Mouse (Mus musculus) megakaryocyte, embryonic 14.5 days (primary cell): ENCODE data around the gene Mmp24. TPM values are rescaled to one million over a fixed set of nuclear protein-coding genes. Genes with fewer than 3 reads are reported as not detected.

Source experiments
- H3K27me3 ChIP-seq: replicated peaks from 2 replicates; pipeline ENCODE3; 2012; ENCODE audit warnings: inconsistent platforms
- H3K36me3 ChIP-seq: replicated peaks from 2 replicates; pipeline ENCODE3; 2012; ENCODE audit warnings: low read length, inconsistent platforms, mixed read lengths
- H3K4me1 ChIP-seq: 2 replicates; pipeline ENCODE4 v1.6.1; 2012; ENCODE audit warnings: inconsistent platforms
- H3K4me3 ChIP-seq: replicated peaks from 2 replicates; pipeline ENCODE3; 2012; ENCODE audit warnings: moderate library complexity, mild to moderate bottlenecking, inconsistent platforms
- H3K9me3 ChIP-seq: 2 replicates; pipeline ENCODE4 v1.6.1; 2012; ENCODE audit warnings: inconsistent platforms
- FLI1 ChIP-seq: IDR thresholded peaks from 2 replicates; pipeline ENCODE4 v1.6.1; 2012; ENCODE audit warnings: low read length, inconsistent platforms, mixed read lengths
- GATA1 ChIP-seq: IDR thresholded peaks from 3 replicates; pipeline ENCODE4 v1.6.1; 2012; ENCODE audit warnings: mixed read lengths, low read length, inconsistent platforms, borderline replicate concordance
- polyA plus RNA-seq: library from polyadenylated mRNA; stranded (reverse); fragments of >175 nt; gene quantifications from 2 replicates; pipeline ENCODE4 v1.2.3, GENCODE M21; 2012; ENCODE audit warnings: low replicate concordance; ENCODE audit not compliant: insufficient read depth

Mmp24 gene
- polyA plus RNA-seq, 1 experiment = not detected

GRCm38 (mm10) chr2:155794674-155795445 is 19.7 kb downstream of the Mmp24 start:
- Histone ChIP-seq H3K27me3 (peaks cover 64% of the 10 kb centered on the region), H3K36me3 (no peaks in the 10 kb centered on the region), H3K4me3 (no peak overlapping the region), H3K9me3 (no peaks in the 10 kb centered on the region), H3K4me1 (peaks cover 3% of the 10 kb centered on the region; the same call in 1 of the 2 replicates)
- TF ChIP-seq FLI1 (no peak), GATA1 (no peak)

- H3K9me3 ChIP-seq = no peaks in the 10 kb centered on the region
Observed at GRCm38 (mm10) chr2:155798613-155799012, 23.5 kb downstream of the Mmp24 start.

GRCm38 (mm10) chr2:155802761-155803160 is 27.6 kb downstream of the Mmp24 start:
- no peaks in the 10 kb centered on the region for H3K36me3 ChIP-seq
- no peak for TF ChIP-seq GATA1
- TF ChIP-seq FLI1 = no peak
- H3K4me3 ChIP-seq = no peak overlapping the region
- no peaks in the 10 kb centered on the region for H3K4me1 ChIP-seq
- no peaks in the 10 kb centered on the region for H3K9me3 ChIP-seq
- H3K27me3 ChIP-seq = peaks cover 83% of the 10 kb centered on the region

More at GRCm38 (mm10) chr2:155798613-155799012, 23.5 kb downstream of the Mmp24 start:
- Histone ChIP-seq H3K4me1 (no peaks in the 10 kb centered on the region), H3K4me3 (no peak overlapping the region), H3K36me3 (no peaks in the 10 kb centered on the region), H3K27me3 (peaks cover 69% of the 10 kb centered on the region)
- no peak for TF ChIP-seq GATA1
- no peak for TF ChIP-seq FLI1

GRCm38 (mm10) chr2:155804053-155804452 is 28.9 kb downstream of the Mmp24 start:
- H3K36me3 ChIP-seq = no peaks in the 10 kb centered on the region
- H3K4me1 ChIP-seq = no peaks in the 10 kb centered on the region
- H3K27me3 ChIP-seq = peaks cover 77% of the 10 kb centered on the region
- TF ChIP-seq GATA1 (no peak), FLI1 (no peak)
- H3K4me3 ChIP-seq = no peak overlapping the region
- no peaks in the 10 kb centered on the region for H3K9me3 ChIP-seq

GRCm38 (mm10) chr2:155805231-155805924 is 30.2 kb downstream of the Mmp24 start:
- TF ChIP-seq FLI1 (no peak), GATA1 (no peak)
- H3K4me3 ChIP-seq = no peak overlapping the region
- H3K36me3 ChIP-seq = no peaks in the 10 kb centered on the region
- peaks cover 75% of the 10 kb centered on the region for H3K27me3 ChIP-seq
- H3K4me1 ChIP-seq = no peaks in the 10 kb centered on the region
- H3K9me3 ChIP-seq = no peaks in the 10 kb centered on the region

GRCm38 (mm10) chr2:155805925-155806255 is 30.7 kb downstream of the Mmp24 start:
- H3K36me3 ChIP-seq = no peaks in the 10 kb centered on the region
- H3K27me3 ChIP-seq = peaks cover 78% of the 10 kb centered on the region
- no peaks in the 10 kb centered on the region for H3K4me1 ChIP-seq
- TF ChIP-seq FLI1 (no peak), GATA1 (no peak)
- H3K9me3 ChIP-seq = no peaks in the 10 kb centered on the region
- H3K4me3 ChIP-seq = no peak overlapping the region

GRCm38 (mm10) chr2:155806548-155806947 is 31.4 kb downstream of the Mmp24 start:
- Histone ChIP-seq H3K27me3 (peaks cover 78% of the 10 kb centered on the region), H3K4me3 (no peak overlapping the region), H3K9me3 (no peaks in the 10 kb centered on the region), H3K4me1 (peaks cover under 1% of the 10 kb centered on the region; the same call in 1 of the 2 replicates), H3K36me3 (no peaks in the 10 kb centered on the region)
- TF ChIP-seq GATA1 (no peak), FLI1 (no peak)

- Histone ChIP-seq H3K4me3 (no peak overlapping the region), H3K36me3 (no peaks in the 10 kb centered on the region), H3K9me3 (no peaks in the 10 kb centered on the region), H3K4me1 (peaks cover 7% of the 10 kb centered on the region; the same call in 1 of the 2 replicates), H3K27me3 (peaks cover 70% of the 10 kb centered on the region)
- TF ChIP-seq FLI1 (no peak), GATA1 (no peak)
Observed at GRCm38 (mm10) chr2:155807408-155807807, 32.3 kb downstream of the Mmp24 start.

GRCm38 (mm10) chr2:155809620-155810019 is 34.5 kb downstream of the Mmp24 start:
- H3K27me3 ChIP-seq = peaks cover 71% of the 10 kb centered on the region
- H3K4me1 ChIP-seq = peaks cover 7% of the 10 kb centered on the region; the same call in 1 of the 2 replicates
- H3K4me3 ChIP-seq = no peak overlapping the region
- TF ChIP-seq GATA1 (no peak), FLI1 (no peak)
- H3K36me3 ChIP-seq = no peaks in the 10 kb centered on the region
- no peaks in the 10 kb centered on the region for H3K9me3 ChIP-seq

- H3K9me3 ChIP-seq = no peaks in the 10 kb centered on the region
- TF ChIP-seq GATA1 (no peak), FLI1 (no peak)
- H3K27me3 ChIP-seq = peaks cover 55% of the 10 kb centered on the region
- no peaks in the 10 kb centered on the region for H3K36me3 ChIP-seq
- peaks cover 24% of the 10 kb centered on the region for H3K4me1 ChIP-seq
- H3K4me3 ChIP-seq = no peak overlapping the region
Observed at GRCm38 (mm10) chr2:155811821-155812396, 36.8 kb downstream of the Mmp24 start.
